ENCODE assay signal across 9 mouse cellular contexts in genomic region chr8:45381075-45381962, GRCm38 (mm10). TPM values are rescaled to one million over a fixed set of nuclear protein-coding genes. Genes with fewer than 3 reads are reported as not detected.
DNase-seq lines count a peak whose midpoint lies in the region; ATAC-seq and TF ChIP-seq lines count a peak whose summit lies in the region.
"Had no signal": no experiment of that assay in that cellular context is flagged by ENCODE, and none has a peak within 500 bp of the region (broad histone marks: within the 10 kb centered on the region; RNA-seq: fewer than 3 reads in every experiment).

No protein-coding gene starts in this region.

- peaks cover 25% of the 10 kb centered on the region for H3K4me1 ChIP-seq in E14TG2a.4 (replicated peaks; ENCODE audit: low read depth, low read length)
- H3K4me1 ChIP-seq in forebrain, embryonic 13.5 days, result peaks cover 19% of the 10 kb centered on the region
- no peaks in the 10 kb centered on the region for H3K4me1 ChIP-seq in liver, embryonic 13.5 days (replicated peaks)

- H3K27me3 ChIP-seq in E14TG2a.4 (ENCODE audit: insufficient read depth, low read length), result peaks cover 21% of the 10 kb centered on the region
- H3K27me3 ChIP-seq in forebrain, embryonic 13.5 days, result 0 out of 2 replicates have a peak, but pooled peaks cover 6% of the 10 kb centered on the region
- peaks cover 18% of the 10 kb centered on the region for H3K27me3 ChIP-seq in liver, embryonic 13.5 days

- ATAC-seq in forebrain, embryonic 13.5 days, result peak; percentile 68
- no peak for ATAC-seq in liver, embryonic 13.5 days (ENCODE audit: low read depth)
- ATAC-seq in erythroblast, adult 5-6 weeks (replicated peaks; ENCODE audit: low FRiP score, poor library complexity, severe bottlenecking), result no peak

- peak; percentile 19 to 26 for DNase-seq in cerebellum, postnatal 10 days
- no peak for DNase-seq in cerebellum, postnatal 36 days
- DNase-seq in liver, embryonic 13.5 days, result no peak
- DNase-seq in left cerebral cortex, postnatal 14 days (ENCODE audit: low spot score in 2 of 2), result no peak
- no peak for DNase-seq in thymus, postnatal 4 days

- peak overlapping the region; percentile 74 for H3K4me3 ChIP-seq in E14TG2a.4 (replicated peaks; ENCODE audit: low read length)
- H3K4me3 ChIP-seq in forebrain, embryonic 13.5 days, result peak overlapping the region; percentile 45
- peak overlapping the region; percentile 22 for H3K4me3 ChIP-seq in liver, embryonic 13.5 days (replicated peaks)

- H3K27ac ChIP-seq in forebrain, embryonic 13.5 days, result no peak overlapping the region
- H3K27ac ChIP-seq in liver, embryonic 13.5 days, result no peak overlapping the region

- peak overlapping the region; percentile 91 for H3K4me2 ChIP-seq in forebrain, embryonic 13.5 days
- H3K4me2 ChIP-seq in liver, embryonic 13.5 days, result peak overlapping the region; percentile 47

- peak overlapping the region; percentile 62 for H3K9ac ChIP-seq in forebrain, embryonic 13.5 days
- no peak overlapping the region for H3K9ac ChIP-seq in liver, embryonic 13.5 days

- 2% methylated on average over 38 of the region's 38 CpGs for WGBS in forebrain, embryonic 13.5 days
- 4% methylated on average over 38 of the region's 38 CpGs for WGBS in liver, embryonic 13.5 days (ENCODE audit: insufficient replicate concordance)

- no peaks in the 10 kb centered on the region for H3K9me3 ChIP-seq in E14TG2a.4 (ENCODE audit: low read length)
- no peaks in the 10 kb centered on the region for H3K9me3 ChIP-seq in forebrain, embryonic 13.5 days (replicated peaks)
- H3K9me3 ChIP-seq in liver, embryonic 13.5 days (replicated peaks), result no peaks in the 10 kb centered on the region

- H3K36me3 ChIP-seq in E14TG2a.4 (ENCODE audit: insufficient read depth, low read length), result no peaks in the 10 kb centered on the region
- no peaks in the 10 kb centered on the region for H3K36me3 ChIP-seq in forebrain, embryonic 13.5 days (ENCODE audit: poor library complexity, severe bottlenecking)
- H3K36me3 ChIP-seq in liver, embryonic 13.5 days, result no peaks in the 10 kb centered on the region

- intact Hi-C loops in left cerebral cortex, postnatal 14 days (cut with DNase I), result no loop called here

- no peak for TF ChIP-seq CTCF in E14TG2a.4 (conservative IDR thresholded peaks at IDR 0.05; ENCODE audit: low read length)

RNA-seq across cellular contexts. Expression of gene Fam149a, which starts 0.8 kb away (rescaled TPM):
- 3.4 TPM in 2 replicates for polyA plus RNA-seq in forebrain, embryonic 13.5 days (2015; fragmentation: Nextera tagmentation; extraction: Ambion mirVana)
- polyA plus RNA-seq in liver, embryonic 13.5 days (2015; fragmentation: Nextera tagmentation; extraction: Ambion mirVana), result 1.6 and 2.2 TPM in 2 replicates
- 0.42 TPM in 1 of 2 replicates, not detected in the other for total RNA-seq in erythroblast, adult 5-6 weeks (2015; ENCODE audit: low replicate concordance)
- 0.34 TPM in 1 of 2 replicates, not detected in the other for total RNA-seq in erythroblast, adult 5-6 weeks (2017; ENCODE audit: low replicate concordance)
- total RNA-seq in left cerebral cortex, postnatal 14 days (2021), result 10 to 100 TPM; 23.1 to 23.8 TPM
- total RNA-seq: neutrophil, adult 5-6 weeks had no signal

RNA-seq across cellular contexts. Expression of gene Tlr3, which starts 29.6 kb away (rescaled TPM):
- 0.87 and 1.3 TPM in 2 replicates for polyA plus RNA-seq in forebrain, embryonic 13.5 days (2015; fragmentation: Nextera tagmentation; extraction: Ambion mirVana)
- 0.45 and 0.54 TPM in 2 replicates for polyA plus RNA-seq in liver, embryonic 13.5 days (2015; fragmentation: Nextera tagmentation; extraction: Ambion mirVana)
- total RNA-seq in erythroblast, adult 5-6 weeks (2015; ENCODE audit: low replicate concordance), result not detected in 2 replicates
- total RNA-seq in erythroblast, adult 5-6 weeks (2017; ENCODE audit: low replicate concordance), result 0.09 and 0.28 TPM in 2 replicates
- 1 to 10 TPM; 6.6 to 6.9 TPM for total RNA-seq in left cerebral cortex, postnatal 14 days (2021)

RNA-seq across cellular contexts. Expression of gene Cyp4v3, which starts 48.3 kb away (rescaled TPM):
- 0.49 and 0.72 TPM in 2 replicates for polyA plus RNA-seq in forebrain, embryonic 13.5 days (2015; fragmentation: Nextera tagmentation; extraction: Ambion mirVana)
- 3.0 and 3.7 TPM in 2 replicates for polyA plus RNA-seq in liver, embryonic 13.5 days (2015; fragmentation: Nextera tagmentation; extraction: Ambion mirVana)
- 2.3 and 3.3 TPM in 2 replicates for total RNA-seq in erythroblast, adult 5-6 weeks (2015; ENCODE audit: low replicate concordance)
- 2.0 TPM in 2 replicates for total RNA-seq in erythroblast, adult 5-6 weeks (2017; ENCODE audit: low replicate concordance)
- total RNA-seq in left cerebral cortex, postnatal 14 days (2021), result 1 to 10 TPM; 4.1 to 4.3 TPM

Comparison
In these comparisons a context has a peak if more than half of its experiments do, and no peak if none do; other contexts are left out.
1. DNase-seq: peak in cerebellum, postnatal 10 days (2 of 2); none in cerebellum, postnatal 36 days (0 of 2), liver, embryonic 13.5 days (single experiment), left cerebral cortex, postnatal 14 days (0 of 2) and thymus, postnatal 4 days (single experiment).
2. H3K4me3 ChIP-seq: peak in every context shown above with its lines; median percentile 74 in E14TG2a.4; 45 in forebrain, embryonic 13.5 days; 22 in liver, embryonic 13.5 days.
3. RNA of gene Fam149a, which starts 0.8 kb away (total RNA-seq): 23.1 to 23.8 TPM in left cerebral cortex, postnatal 14 days; 0.34 to 0.42 TPM in erythroblast, adult 5-6 weeks; every median in the first group is over 10 times any median in the second.
4. RNA of gene Tlr3, which starts 29.6 kb away (total RNA-seq): 6.6 to 6.9 TPM in left cerebral cortex, postnatal 14 days; 0.09 to 0.28 TPM in erythroblast, adult 5-6 weeks; every median in the first group is over 4 times any median in the second.